Mouse (Mus musculus): ENCODE measurements around the gene Mpig6b.

Mpig6b gene

DNA sequence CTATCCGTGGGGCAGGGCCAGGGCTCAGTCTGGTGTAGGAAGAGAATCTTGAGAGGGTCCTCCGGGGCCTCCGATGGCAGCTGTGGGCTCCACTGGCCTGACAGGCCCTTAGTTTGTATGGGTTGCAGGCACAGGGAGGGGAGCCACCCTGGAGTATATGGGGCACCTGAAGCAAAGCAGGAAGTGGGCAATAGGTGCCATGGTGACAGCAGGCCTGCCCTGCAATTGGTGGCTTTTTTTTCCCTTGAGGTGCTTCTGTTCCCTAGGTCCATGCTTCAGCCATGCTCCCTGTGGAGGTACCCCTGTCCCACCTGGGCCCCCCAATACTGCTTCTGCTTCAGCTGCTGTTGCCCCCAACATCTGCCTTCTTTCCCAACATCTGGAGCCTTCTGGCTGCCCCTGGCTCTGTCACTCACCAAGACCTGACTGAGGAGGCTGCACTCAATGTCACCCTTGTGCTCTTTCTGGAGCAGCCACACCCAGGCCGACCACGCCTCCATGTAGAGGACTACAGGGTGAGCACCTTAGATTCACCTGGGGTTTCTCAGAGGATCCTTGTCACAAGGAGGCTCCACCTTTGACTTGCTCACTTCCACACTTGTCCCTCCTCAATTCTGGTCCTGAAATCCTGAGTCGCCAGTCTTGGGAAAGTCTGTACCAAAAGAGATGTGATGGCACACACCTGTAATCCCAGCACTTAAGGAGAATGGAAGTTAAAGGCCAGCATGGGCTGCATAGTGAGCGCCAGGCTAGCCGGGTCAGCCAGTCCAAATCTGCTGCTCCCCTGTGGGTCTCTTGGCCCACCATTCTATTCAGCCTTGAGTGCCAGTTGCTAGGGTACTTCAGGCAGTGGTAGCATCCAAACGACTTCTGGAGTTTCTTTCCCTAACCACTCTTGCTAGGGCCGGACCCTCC is 48.9 kb downstream of the Mpig6b start:
- DNase-seq (ENCODE audit: low spot score in 2 of 2): no peak

DNA sequence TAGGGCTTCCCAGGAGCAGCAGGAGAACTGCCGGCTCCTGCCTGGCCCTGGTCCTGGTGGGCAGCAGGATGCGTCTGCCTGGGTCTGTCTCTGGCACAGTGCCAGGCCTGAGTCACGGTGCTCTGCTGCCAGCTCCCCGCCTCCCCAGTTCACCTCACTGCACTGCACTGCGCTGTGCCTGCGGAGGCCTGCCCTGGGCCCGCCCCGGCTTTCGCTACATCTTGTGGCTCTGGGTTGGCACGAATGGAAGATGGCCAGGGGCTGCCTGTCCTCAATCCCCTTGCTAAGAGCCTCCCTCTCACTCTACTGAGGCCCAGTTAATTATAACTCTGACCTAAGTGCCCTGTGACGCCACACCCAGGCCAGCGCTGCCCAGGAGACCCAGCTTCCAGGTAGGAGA is 49.6 kb downstream of the Mpig6b start, which contains the start of gene Vwa7:
Vwa7 (plus strand) TSS at position 204 of the 400 bp plus-strand sequence.
- DNase-seq (ENCODE audit: low spot score in 2 of 2): peak in 1 of 2 experiments; percentile 41

DNA sequence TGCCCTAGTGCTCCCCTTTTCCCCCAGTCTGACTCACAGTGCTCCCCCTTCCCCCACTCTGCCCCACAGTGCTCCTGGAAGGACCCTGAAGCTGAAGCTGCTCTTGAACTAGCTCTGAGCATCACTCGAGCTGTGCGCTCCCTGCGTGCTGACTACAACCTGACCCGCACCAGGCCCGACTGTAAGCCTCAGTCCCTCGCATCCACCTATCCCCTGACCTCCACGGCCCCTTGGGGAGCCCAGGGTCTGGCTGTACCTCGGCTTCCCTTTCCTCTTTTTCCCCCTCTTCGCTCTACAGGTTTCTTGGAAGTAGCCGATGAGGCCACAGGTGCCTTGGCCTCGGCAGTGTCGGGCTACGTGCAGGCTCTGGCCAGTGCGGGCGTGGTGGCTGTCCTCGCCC is 50.7 kb downstream of the Mpig6b start:
- DNase-seq (ENCODE audit: low spot score in 2 of 2): peak in 1 of 2 experiments; percentile 26

DNA sequence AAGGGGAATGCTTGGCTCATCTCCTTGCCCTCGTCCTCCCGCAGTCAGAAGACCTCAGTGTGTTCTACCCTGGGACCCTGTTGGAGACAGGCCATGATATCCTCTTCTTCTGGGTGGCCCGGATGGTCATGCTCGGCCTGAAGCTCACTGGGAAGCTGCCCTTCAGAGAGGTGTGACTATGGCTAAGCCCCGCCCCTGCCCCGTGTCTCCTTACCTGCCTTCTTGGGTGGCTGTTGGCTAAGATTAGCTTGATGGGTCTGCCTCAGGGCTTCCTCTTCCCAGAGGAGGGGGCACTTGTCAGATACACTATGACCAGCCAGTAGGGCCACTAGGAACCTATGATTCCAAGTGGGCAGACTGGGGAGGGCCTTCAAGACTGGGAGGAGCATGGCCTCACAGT is 52.8 kb downstream of the Mpig6b start:
- no peak for DNase-seq (ENCODE audit: low spot score in 2 of 2)
